Mouse (Mus musculus): ENCODE measurements around the gene Parp14.

DNA sequence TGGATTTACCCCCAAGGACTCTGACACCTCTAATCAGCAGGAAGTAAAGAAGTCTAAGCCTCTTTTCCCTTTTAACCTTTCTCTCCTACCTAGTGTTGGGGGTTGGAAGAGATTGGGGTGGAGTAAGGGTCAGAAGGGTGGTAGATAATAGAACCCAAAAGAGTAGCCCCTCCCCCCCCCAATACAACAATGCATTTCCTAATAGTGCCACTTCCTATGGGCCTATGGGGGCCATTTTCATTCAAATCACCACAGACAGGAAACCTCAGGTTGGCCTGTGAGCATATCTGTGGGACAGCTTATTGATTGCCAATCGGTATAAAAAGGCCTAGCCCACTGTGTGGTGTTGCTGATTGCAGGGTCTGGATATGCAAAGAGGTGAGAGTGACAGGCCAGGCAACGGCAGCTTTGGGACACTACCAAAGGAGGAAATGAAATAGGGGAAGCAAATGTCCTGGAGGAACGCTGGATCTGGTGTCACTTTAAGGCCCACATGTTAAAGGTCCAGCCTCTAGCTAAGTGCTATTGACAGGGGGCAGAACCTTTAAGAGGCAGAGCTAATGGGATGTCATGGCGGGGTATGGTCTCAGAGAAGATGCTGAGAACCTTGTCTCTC is 32.9 kb upstream of the Parp14 start:
- no peak for TF ChIP-seq CEBPB (IDR thresholded peaks at IDR 0.05; ENCODE audit: insufficient read depth, poor library complexity, severe bottlenecking)
- no peak for TF ChIP-seq POLR2A (IDR thresholded peaks at IDR 0.05; ENCODE audit: insufficient read length, low read depth)
- TF ChIP-seq TCF12 (IDR thresholded peaks at IDR 0.05; ENCODE audit: insufficient read depth, poor library complexity, severe bottlenecking), result no peak
- no peak for TF ChIP-seq USF1 (IDR thresholded peaks at IDR 0.05; ENCODE audit: low read depth)
- TF ChIP-seq MAX (IDR thresholded peaks at IDR 0.05; ENCODE audit: low read depth), result no peak
- TF ChIP-seq MYOG (IDR thresholded peaks at IDR 0.05; ENCODE audit: control insufficient read depth in 1 of 3, insufficient read depth in 1 of 3, insufficient read length in 2 of 3, low read depth in 2 of 3), result no peak

Measured in myocyte (in vitro differentiated cells).